Mouse (Mus musculus) embryonic facial prominence, embryonic 13.5 days (tissue): ENCODE data around the gene Pwp1. TPM values are rescaled to one million over a fixed set of nuclear protein-coding genes. Genes with fewer than 3 reads are reported as not detected.
"Not testable (repeated sequence)": the region's sequence is repeated elsewhere in the genome, so short reads cannot be mapped to it uniquely, and the experiment has no call there.

ENCODE experiments used
- ATAC-seq: fragments of 200-750 bp; cut with Nextera tagmentation; 2 replicates; pipeline ENCODE4 v1.8.0; 2017; ENCODE audit warnings: low read depth; ENCODE audit not compliant: insufficient number of reproducible peaks, insufficient read depth, low FRiP score, low TSS enrichment
- H3K27ac ChIP-seq: fragments of 300-500 bp; sonication (generic); 2 replicates; pipeline ENCODE4 v1.5.1; 2015; ENCODE audit warnings: moderate library complexity, mild to moderate bottlenecking, inconsistent platforms
- H3K27me3 ChIP-seq: fragments of 300-500 bp; sonication (generic); 2 replicates; pipeline ENCODE4 v1.6.1; 2015; ENCODE audit warnings: mild to moderate bottlenecking, inconsistent platforms
- H3K36me3 ChIP-seq: fragments of 300-500 bp; sonication (generic); 2 replicates; pipeline ENCODE4 v1.6.1; 2015; ENCODE audit warnings: mild to moderate bottlenecking, inconsistent platforms
- H3K4me1 ChIP-seq: fragments of 300-500 bp; sonication (generic); 2 replicates; pipeline ENCODE4 v1.6.1; 2015; ENCODE audit warnings: inconsistent platforms
- H3K4me2 ChIP-seq: fragments of 300-500 bp; sonication (generic); 2 replicates; pipeline ENCODE4 v1.6.1; 2015; ENCODE audit warnings: moderate library complexity, mild to moderate bottlenecking, inconsistent platforms
- H3K4me3 ChIP-seq: fragments of 300-500 bp; sonication (generic); 2 replicates; pipeline ENCODE4 v1.5.1; 2015; ENCODE audit warnings: mild to moderate bottlenecking, inconsistent platforms
- H3K9ac ChIP-seq: fragments of 300-500 bp; sonication (generic); 2 replicates; pipeline ENCODE4 v1.6.1; 2015; ENCODE audit warnings: mild to moderate bottlenecking, inconsistent platforms
- H3K9me3 ChIP-seq: fragments of 300-500 bp; sonication (generic); 2 replicates; pipeline ENCODE4 v1.6.1; 2016; ENCODE audit warnings: inconsistent platforms
- WGBS: fragments of 180-500 bp; shearing (Covaris S2); methylation state at CpG from one replicate; pipeline ENCODE4 v1.1.7; 2015; ENCODE audit warnings: mixed read lengths; 5-methylcytosine and 5-hydroxymethylcytosine counted together
- polyA plus RNA-seq: library from polyadenylated mRNA; unstranded; fragments of >200 nt; fragmentation: Nextera tagmentation; extraction: Ambion mirVana; gene quantifications from 2 replicates; pipeline ENCODE4 v1.2.1, GENCODE M21; 2015

Gene Pwp1
- 76.9 and 81.6 TPM in 2 replicates for polyA plus RNA-seq

- WGBS = 2% methylated on average over 49 of the region's 49 CpGs
- peak within 1 kb of the TSS; percentile 58 for H3K4me3 ChIP-seq
- not testable (repeated sequence) for H3K9me3 ChIP-seq, H3K36me3 ChIP-seq, H3K4me1 ChIP-seq, H3K27me3 ChIP-seq
- H3K9ac ChIP-seq = peak within 1 kb of the TSS; percentile 81
- peak; percentile 75; the same call in 1 of the 2 replicates for ATAC-seq
- H3K4me2 ChIP-seq = peak within 1 kb of the TSS; percentile 83
- H3K27ac ChIP-seq = peak within 1 kb of the TSS; percentile 39; the same call in 1 of the 2 replicates
Observed at GRCm38 (mm10) chr10:85829085-85829853, at the start of gene Pwp1. Gene Pwp1, plus strand, starts transcription at chr10:85829494.

GRCm38 (mm10) chr10:85822143-85822696 lies 7.1 kb upstream of the Pwp1 start:
- H3K4me3 ChIP-seq, H3K27me3 ChIP-seq, H3K9ac ChIP-seq, H3K4me2 ChIP-seq, ATAC-seq, H3K27ac ChIP-seq, H3K4me1 ChIP-seq, H3K36me3 ChIP-seq, H3K9me3 ChIP-seq: not testable (repeated sequence)
- WGBS = 79% methylated on average over 1 of the region's 3 CpGs

GRCm38 (mm10) chr10:85823752-85824151 lies 5.5 kb upstream of the Pwp1 start:
- ATAC-seq, H3K4me1 ChIP-seq: not testable (repeated sequence)
- 70% methylated on average over 1 of the region's 1 CpGs for WGBS

GRCm38 (mm10) chr10:85828722-85829084 lies 591 bp upstream of the Pwp1 start:
- H3K4me2 ChIP-seq = peak overlapping the region; percentile 83
- H3K4me3 ChIP-seq = peak overlapping the region; percentile 58
- not testable (repeated sequence) for H3K27me3 ChIP-seq, H3K36me3 ChIP-seq, H3K4me1 ChIP-seq, H3K9ac ChIP-seq, H3K27ac ChIP-seq, ATAC-seq, H3K9me3 ChIP-seq
- 16% methylated on average over 5 of the region's 5 CpGs for WGBS

More at GRCm38 (mm10) chr10:85823752-85824151, 5.5 kb upstream of the Pwp1 start:
- H3K9ac ChIP-seq, H3K36me3 ChIP-seq, H3K4me2 ChIP-seq, H3K4me3 ChIP-seq, H3K27ac ChIP-seq, H3K9me3 ChIP-seq, H3K27me3 ChIP-seq: not testable (repeated sequence)

- ATAC-seq = no peak
- Histone ChIP-seq H3K27ac (no peak overlapping the region), H3K4me3 (no peak overlapping the region), H3K4me2 (no peak overlapping the region), H3K27me3 (no peaks in the 10 kb centered on the region), H3K9me3 (no peaks in the 10 kb centered on the region), H3K4me1 (no peaks in the 10 kb centered on the region), H3K9ac (no peak overlapping the region), H3K36me3 (no peaks in the 10 kb centered on the region)
- 78% methylated on average over 4 of the region's 4 CpGs for WGBS
Observed at GRCm38 (mm10) chr10:85846105-85846862, 17.0 kb downstream of the Pwp1 start.

GRCm38 (mm10) chr10:85871698-85872478 lies 42.6 kb downstream of the Pwp1 start:
- Histone ChIP-seq H3K9me3 (no peaks in the 10 kb centered on the region), H3K9ac (peak overlapping the region; percentile 93), H3K4me1 (peaks cover 13% of the 10 kb centered on the region), H3K4me2 (peak overlapping the region; percentile 79), H3K4me3 (peak overlapping the region; percentile 99), H3K36me3 (peaks cover 28% of the 10 kb centered on the region), H3K27me3 (no peaks in the 10 kb centered on the region), H3K27ac (peak overlapping the region; percentile 57)
- ATAC-seq = peak; percentile 88
- WGBS = under 1% methylated on average over 55 of the region's 55 CpGs

GRCm38 (mm10) chr10:85872479-85872773 lies 43.1 kb downstream of the Pwp1 start:
- no peak for ATAC-seq
- no peaks in the 10 kb centered on the region for H3K9me3 ChIP-seq
- H3K4me3 ChIP-seq = peak overlapping the region; percentile 99
- H3K9ac ChIP-seq = peak overlapping the region; percentile 93
- WGBS = 4% methylated on average over 5 of the region's 5 CpGs
- no peak overlapping the region; the same call in 1 of the 2 replicates for H3K27ac ChIP-seq
- peaks cover 13% of the 10 kb centered on the region for H3K4me1 ChIP-seq
- H3K4me2 ChIP-seq = peak overlapping the region; percentile 79
- peaks cover 33% of the 10 kb centered on the region for H3K36me3 ChIP-seq
- H3K27me3 ChIP-seq = no peaks in the 10 kb centered on the region

GRCm38 (mm10) chr10:85873861-85874544 lies 44.7 kb downstream of the Pwp1 start:
- Histone ChIP-seq H3K36me3 (peaks cover 48% of the 10 kb centered on the region), H3K4me2 (no peak overlapping the region), H3K27ac (no peak overlapping the region), H3K27me3 (no peaks in the 10 kb centered on the region), H3K4me1 (peaks cover 13% of the 10 kb centered on the region), H3K9ac (no peak overlapping the region), H3K9me3 (no peaks in the 10 kb centered on the region), H3K4me3 (no peak overlapping the region)
- ATAC-seq = no peak
- 90% methylated on average over 13 of the region's 13 CpGs for WGBS

- peaks cover 65% of the 10 kb centered on the region for H3K36me3 ChIP-seq
- H3K9ac ChIP-seq = no peak overlapping the region
- 77% methylated on average over 5 of the region's 5 CpGs for WGBS
- H3K27me3 ChIP-seq = no peaks in the 10 kb centered on the region
- no peak overlapping the region for H3K4me2 ChIP-seq
- ATAC-seq = no peak
- H3K9me3 ChIP-seq = no peaks in the 10 kb centered on the region
- no peak overlapping the region for H3K27ac ChIP-seq
- no peak overlapping the region for H3K4me3 ChIP-seq
- H3K4me1 ChIP-seq = peaks cover 13% of the 10 kb centered on the region
Observed at GRCm38 (mm10) chr10:85875812-85876211, 46.5 kb downstream of the Pwp1 start.

- peaks cover 96% of the 10 kb centered on the region for H3K36me3 ChIP-seq
- no peak for ATAC-seq
- no peak overlapping the region for H3K4me2 ChIP-seq
- no peak overlapping the region for H3K27ac ChIP-seq
- no peaks in the 10 kb centered on the region for H3K27me3 ChIP-seq
- no peaks in the 10 kb centered on the region for H3K4me1 ChIP-seq
- no peak overlapping the region for H3K9ac ChIP-seq
- 92% methylated on average over 8 of the region's 8 CpGs for whole genome bisulfite sequencing
- H3K9me3 ChIP-seq = no peaks in the 10 kb centered on the region
- H3K4me3 ChIP-seq = no peak overlapping the region
Observed at GRCm38 (mm10) chr10:85879886-85880486, 50.7 kb downstream of the Pwp1 start.
